Mouse (Mus musculus): ENCODE results near the gene Slc24a4.

GRCm38 (mm10) chr12:102262809-102263208, 134.3 kb downstream of the Slc24a4 start:
- TF ChIP-seq GATA1 (IDR thresholded peaks at IDR 0.05; ENCODE audit: borderline replicate concordance, low read length) (no peak), CTCF (IDR thresholded peaks at IDR 0.05; ENCODE audit: low read depth, low read length) (no peak), TAL1 (conservative IDR thresholded peaks at IDR 0.05; ENCODE audit: low read depth, low read length) (no peak), POLR2AphosphoS5 (IDR thresholded peaks at IDR 0.05; ENCODE audit: insufficient replicate concordance, low read depth, low read length) (no peak), GATA2 (IDR thresholded peaks at IDR 0.05; ENCODE audit: borderline replicate concordance, low read depth, low read length) (no peak)

Measured in G1E (cell line).